8 mouse cellular contexts compared by ENCODE assay signal in genomic region chr5:144254122-144254810, GRCm38 (mm10). TPM values are rescaled to one million over a fixed set of nuclear protein-coding genes. Genes with fewer than 3 reads are reported as not detected.
DNase-seq lines count a peak whose midpoint lies in the region.

No protein-coding gene starts in this region.

- H3K36me3 ChIP-seq in erythroblast, embryonic 14.5 days (ENCODE audit: control insufficient read depth) = peaks cover 9% of the 10 kb centered on the region
- peaks cover 22% of the 10 kb centered on the region for H3K36me3 ChIP-seq in megakaryocyte, embryonic 14.5 days (replicated peaks; ENCODE audit: low read length)
- H3K36me3 ChIP-seq in splenic B cell, adult 2 months (ENCODE audit: control insufficient read depth, insufficient read depth, low read length, poor library complexity, severe bottlenecking) = no peaks in the 10 kb centered on the region

- peaks cover 8% of the 10 kb centered on the region for H3K9me3 ChIP-seq in erythroblast, embryonic 14.5 days (ENCODE audit: control insufficient read depth, low read length)
- H3K9me3 ChIP-seq in megakaryocyte, embryonic 14.5 days = peaks cover 9% of the 10 kb centered on the region

- intact Hi-C loops in heart, postnatal 10 days (cut with DNase I) = loop anchor here (2.0 kb wide), 1 partner anchor 31 kb away; the partner anchor contains the start of gene Tecpr1
- intact Hi-C loops in left cerebral cortex, postnatal 36 days (cut with DNase I) = no loop called here

- peak overlapping the region; percentile 76 for H3K4me3 ChIP-seq in erythroblast, embryonic 14.5 days (replicated peaks)
- H3K4me3 ChIP-seq in megakaryocyte, embryonic 14.5 days (replicated peaks) = peak overlapping the region; percentile 95

- H3K4me1 ChIP-seq in erythroblast, embryonic 14.5 days (ENCODE audit: control insufficient read depth) = peaks cover 44% of the 10 kb centered on the region
- peaks cover 65% of the 10 kb centered on the region for H3K4me1 ChIP-seq in megakaryocyte, embryonic 14.5 days

- DNase-seq in urinary bladder, postnatal 25 days (ENCODE audit: low spot score) = peak; percentile 60
- DNase-seq in urinary bladder, adult 2 months (ENCODE audit: low spot score) = no peak
- peak; percentile 53 to 59 for DNase-seq in heart, postnatal 10 days
- DNase-seq in kidney, postnatal 25 days = peak; percentile 85 to 94
- DNase-seq in splenic B cell, adult 2 months (ENCODE audit: low read depth, low spot score) = peak; percentile 71
- no peak for DNase-seq in left cerebral cortex, postnatal 36 days (ENCODE audit: low spot score in 2 of 2)

- H3K27me3 ChIP-seq in erythroblast, embryonic 14.5 days (ENCODE audit: control insufficient read depth) = peaks cover 13% of the 10 kb centered on the region
- H3K27me3 ChIP-seq in megakaryocyte, embryonic 14.5 days (replicated peaks) = no peaks in the 10 kb centered on the region
- H3K27me3 ChIP-seq in splenic B cell, adult 2 months (ENCODE audit: control insufficient read depth, insufficient read depth, low read length, poor library complexity, severe bottlenecking) = no peaks in the 10 kb centered on the region

RNA-seq across cellular contexts. Expression of gene Bri3, which starts 10.0 kb away (rescaled TPM):
- polyA plus RNA-seq in urinary bladder, adult 2 months (2012; rRNA removed) = 138 and 144 TPM in 2 replicates
- 1.5 and 2.0 TPM in 2 replicates for polyA plus RNA-seq in erythroblast, embryonic 14.5 days (2012)
- total RNA-seq in heart, postnatal 10 days (2021) = 100 to 1,000 TPM; 165 to 171 TPM
- 100 and 157 TPM in 2 replicates for polyA plus RNA-seq in megakaryocyte, embryonic 14.5 days (2012; ENCODE audit: insufficient read depth, low replicate concordance)
- 10 to 100 TPM; 68.4 to 79.1 TPM for total RNA-seq in left cerebral cortex, postnatal 36 days (2021)

RNA-seq across cellular contexts. Expression of gene Tecpr1, which starts 30.9 kb away (rescaled TPM):
- 35.0 and 35.3 TPM in 2 replicates for polyA plus RNA-seq in urinary bladder, adult 2 months (2012; rRNA removed)
- 0.09 and 0.18 TPM in 2 replicates for polyA plus RNA-seq in erythroblast, embryonic 14.5 days (2012)
- 10 to 100 TPM; 31.2 to 32.4 TPM for total RNA-seq in heart, postnatal 10 days (2021)
- 2.8 and 13.2 TPM in 2 replicates for polyA plus RNA-seq in megakaryocyte, embryonic 14.5 days (2012; ENCODE audit: insufficient read depth, low replicate concordance)
- 10 to 100 TPM; 86.2 to 93.0 TPM for total RNA-seq in left cerebral cortex, postnatal 36 days (2021)

Comparison
In these comparisons a context has a peak if more than half of its experiments do, and no peak if none do; other contexts are left out.
1. DNase-seq: peak in urinary bladder, postnatal 25 days (single experiment), heart, postnatal 10 days (2 of 2), kidney, postnatal 25 days (2 of 2) and splenic B cell, adult 2 months (single experiment); none in urinary bladder, adult 2 months (single experiment) and left cerebral cortex, postnatal 36 days (0 of 2).
2. RNA of gene Bri3, which starts 10.0 kb away (polyA plus RNA-seq): 138 to 144 TPM in urinary bladder, adult 2 months and 100 to 157 TPM in megakaryocyte, embryonic 14.5 days; 1.5 to 2.0 TPM in erythroblast, embryonic 14.5 days; every median in the first group is over 10 times any median in the second.